Mouse (Mus musculus) G1E (cell line): ENCODE measurements around the gene Ccnb1ip1.

Source experiments
- CTCF ChIP-seq: IDR thresholded peaks from 2 replicates; pipeline ENCODE4 v1.5.1; 2012; ENCODE audit warnings: low read depth, low read length, inconsistent platforms, mixed read lengths
- GATA1 ChIP-seq: IDR thresholded peaks from 2 replicates; pipeline ENCODE4 v1.6.1; 2012; ENCODE audit warnings: borderline replicate concordance, low read length, inconsistent platforms, mixed read lengths

DNA sequence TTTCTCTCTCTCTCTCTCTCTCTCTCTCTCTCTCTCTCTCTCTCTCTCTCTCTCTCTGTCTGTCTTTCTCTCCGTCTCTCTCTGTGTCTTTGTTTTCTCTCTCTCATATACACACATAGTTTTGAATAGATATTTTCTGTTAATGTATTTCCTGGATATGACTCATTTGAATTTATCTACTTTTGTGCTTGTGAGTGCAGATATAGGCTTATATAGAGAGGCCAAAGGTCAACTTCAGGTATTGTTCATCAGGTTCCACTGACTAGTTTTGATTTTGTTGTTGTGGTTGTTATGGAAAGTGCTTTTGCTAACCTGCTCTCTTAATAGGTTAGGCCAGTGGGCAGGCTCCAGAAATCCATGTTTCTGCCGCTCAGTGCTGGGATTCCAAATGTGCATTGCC lies 5.5 kb upstream of the Ccnb1ip1 start:
- TF ChIP-seq GATA1 = no peak
- TF ChIP-seq CTCF = no peak
